Mouse (Mus musculus) testis, adult 2 months (tissue): Measurements from ENCODE around the gene Slc22a1.

Source experiments
- CTCF ChIP-seq: fragments of 200-500 bp; IDR thresholded peaks from 2 replicates; pipeline ENCODE4 v1.5.1; 2012; ENCODE audit warnings: low read depth, mild to moderate bottlenecking, inconsistent platforms, low read length, moderate library complexity; ENCODE audit not compliant: control insufficient read depth, insufficient read depth, insufficient replicate concordance
- POLR2A ChIP-seq: fragments of 200-500 bp; IDR thresholded peaks from 2 replicates; pipeline ENCODE4 v1.6.1; 2012; ENCODE audit warnings: low read depth, mild to moderate bottlenecking, inconsistent platforms, low read length, moderate library complexity; ENCODE audit not compliant: control insufficient read depth

GRCm38 (mm10) chr17:12668478-12669362 lies 6.9 kb downstream of the Slc22a1 start:
- no peak for TF ChIP-seq POLR2A
- no peak for TF ChIP-seq CTCF
